Mouse (Mus musculus): ENCODE data around the gene Asxl2. TPM values are rescaled to one million over a fixed set of nuclear protein-coding genes. Genes with fewer than 3 reads are reported as not detected.

Gene Asxl2
- total RNA-seq, 1 experiment from 2014 or later, result 44.6 TPM

Other genes with a start within 250 kb of the Asxl2 start
- gene Rab10, start 116.9 kb upstream of the Asxl2 start, total RNA-seq (2017), result 149 and 188 TPM in 2 replicates
- 4.7 and 5.4 TPM in 2 replicates for gene Kif3c, start 61.7 kb upstream of the Asxl2 start, total RNA-seq (2017)
- 26.0 and 30.7 TPM in 2 replicates for gene Dtnb, start 145.5 kb downstream of the Asxl2 start, total RNA-seq (2017)